Mouse (Mus musculus): ENCODE results near the gene Cstl1.

DNA sequence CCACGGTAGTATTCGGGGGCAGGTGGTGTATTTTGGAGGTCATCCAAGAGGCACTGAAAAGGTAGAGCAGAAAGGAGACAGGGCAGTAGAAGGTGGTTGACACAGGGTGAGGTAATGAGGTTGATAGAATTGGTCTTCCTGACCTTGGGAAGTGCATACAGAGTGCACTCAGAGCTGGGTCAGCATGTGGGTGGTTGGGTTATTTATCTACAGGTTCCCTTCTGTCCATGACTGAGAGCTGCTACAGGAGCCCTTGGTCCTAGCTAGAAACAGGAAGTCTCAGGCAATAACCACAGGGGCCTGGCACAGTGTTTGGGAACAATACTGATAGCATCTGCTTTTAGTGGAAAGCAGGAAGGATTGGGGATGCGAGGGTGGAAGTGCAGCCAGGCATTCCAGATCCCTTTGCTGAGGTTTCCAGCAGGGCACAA, 51.3 kb downstream of the Cstl1 start:
- TF ChIP-seq CTCF (IDR thresholded peaks at IDR 0.05; ENCODE audit: insufficient read depth, low read depth, low read length) (no peak), POLR2A (IDR thresholded peaks at IDR 0.05; ENCODE audit: insufficient read depth, low read depth, low read length) (no peak)
